Mouse (Mus musculus) lung, postnatal 14 days (tissue): ENCODE results near the gene Tjp2.
"Not testable (repeated sequence)": the region's sequence is repeated elsewhere in the genome, so short reads cannot be mapped to it uniquely, and the experiment has no call there.

Source experiments
- DNase-seq: peaks from one replicate; pipeline ENCODE4 v3.0.0; 2021

The Tjp2 gene

DNA sequence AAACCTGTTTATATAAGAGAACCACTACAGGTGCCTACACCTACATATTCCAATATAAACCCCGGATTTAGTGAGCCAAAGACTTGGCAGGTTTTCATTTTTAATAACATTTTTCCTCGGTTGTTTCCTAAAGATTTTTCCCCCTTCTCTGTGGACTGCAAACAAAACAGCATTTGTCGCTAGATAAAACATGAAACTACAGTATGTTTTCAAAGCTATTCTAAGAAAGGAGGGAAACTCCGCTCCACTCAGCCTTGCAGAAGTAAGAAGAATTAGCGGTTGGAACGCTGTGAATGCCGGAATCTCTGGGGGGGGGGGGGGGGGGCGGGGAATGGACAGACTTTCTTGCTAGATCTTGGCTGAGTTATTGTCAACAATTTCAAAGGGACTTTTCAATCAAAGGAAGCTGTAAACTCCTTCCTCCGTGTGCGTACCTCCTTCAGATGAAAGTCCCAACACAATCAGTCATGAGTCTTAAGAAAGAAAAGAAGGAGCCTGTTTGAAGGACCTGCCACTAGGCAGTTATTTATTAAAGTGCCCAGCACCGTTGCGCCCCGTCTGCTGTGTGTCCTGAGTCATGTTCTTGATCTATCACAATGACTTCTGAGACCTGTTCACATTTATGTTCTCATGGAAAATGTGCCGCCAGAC is 3.9 kb downstream of the Tjp2 start:
- no peak for DNase-seq

DNA sequence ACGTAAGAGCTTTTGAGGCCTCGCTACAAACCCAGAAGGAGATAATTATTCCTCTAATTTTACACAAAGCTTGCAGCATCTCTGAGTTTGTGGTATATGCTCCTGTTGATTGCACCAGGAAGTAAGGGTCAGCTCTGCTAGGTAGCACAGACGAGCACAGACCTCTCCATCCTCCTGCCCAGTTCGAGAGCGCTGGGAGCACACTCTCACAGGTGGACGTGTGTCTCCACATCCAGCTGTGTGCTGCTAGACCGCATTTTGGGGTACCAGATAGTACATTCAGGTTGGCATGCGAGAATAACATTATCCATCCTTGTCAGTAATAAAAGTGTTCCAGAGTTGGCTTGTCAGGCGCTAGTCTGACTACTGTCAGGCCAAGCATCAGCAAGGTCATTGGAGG is 5.8 kb downstream of the Tjp2 start:
- DNase-seq, result no peak

DNA sequence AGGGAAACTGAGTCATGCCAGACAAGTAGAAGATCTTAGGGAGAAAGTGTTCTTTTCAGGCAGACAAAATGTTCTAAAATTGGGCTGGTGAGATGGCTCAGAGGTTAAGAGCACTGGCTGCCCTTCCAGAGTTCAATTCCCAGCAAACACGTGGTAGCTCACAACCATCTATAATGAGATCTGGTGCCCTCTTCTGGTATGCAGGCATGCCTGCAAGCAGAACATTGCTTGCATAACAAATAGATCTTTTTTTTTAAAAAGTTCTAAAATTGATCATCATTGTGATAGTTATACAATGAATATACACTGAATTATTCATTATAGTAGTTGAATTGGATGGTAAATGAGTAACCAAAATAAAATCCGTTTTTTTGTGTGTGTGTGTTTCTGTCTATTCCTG is 6.5 kb downstream of the Tjp2 start:
- DNase-seq, result no peak

DNA sequence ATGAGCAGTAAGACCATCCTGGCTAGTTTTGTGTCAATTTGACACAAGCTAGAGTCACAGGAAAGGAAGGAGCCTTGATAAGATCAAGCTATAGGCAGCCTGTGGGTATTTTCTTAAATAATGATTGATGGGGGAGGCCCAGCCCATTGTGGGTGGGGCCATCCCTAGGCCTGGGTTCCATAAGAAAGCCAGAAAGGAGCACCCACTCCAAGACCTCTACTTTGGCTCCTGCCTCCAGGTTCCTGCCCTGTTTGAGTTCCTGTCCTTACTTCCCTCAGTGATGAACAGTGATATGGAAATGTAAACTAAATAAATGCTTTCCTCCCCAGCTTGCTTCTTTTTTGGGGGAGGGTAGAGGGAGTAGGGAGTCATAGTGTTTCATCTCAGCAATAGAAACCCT is 7.0 kb downstream of the Tjp2 start:
- no peak for DNase-seq

DNA sequence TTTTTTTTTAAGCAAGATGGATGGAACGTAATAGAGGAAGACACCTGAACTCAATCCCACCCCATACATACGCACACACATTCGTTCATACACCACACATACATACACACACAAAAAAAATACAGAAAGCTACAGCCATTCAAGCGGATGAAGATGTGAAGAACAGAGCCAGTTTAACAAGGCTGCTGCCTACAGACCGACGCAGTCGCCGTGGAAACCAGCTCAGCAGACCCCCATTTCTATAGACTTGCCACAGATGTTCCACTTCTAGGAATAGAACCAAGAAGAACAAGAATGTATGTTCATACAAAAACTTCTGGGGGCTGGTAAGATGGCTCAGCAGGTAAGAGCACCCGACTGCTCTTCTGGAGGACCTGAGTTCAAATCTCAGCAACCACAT is 8.1 kb downstream of the Tjp2 start:
- no peak for DNase-seq

DNA sequence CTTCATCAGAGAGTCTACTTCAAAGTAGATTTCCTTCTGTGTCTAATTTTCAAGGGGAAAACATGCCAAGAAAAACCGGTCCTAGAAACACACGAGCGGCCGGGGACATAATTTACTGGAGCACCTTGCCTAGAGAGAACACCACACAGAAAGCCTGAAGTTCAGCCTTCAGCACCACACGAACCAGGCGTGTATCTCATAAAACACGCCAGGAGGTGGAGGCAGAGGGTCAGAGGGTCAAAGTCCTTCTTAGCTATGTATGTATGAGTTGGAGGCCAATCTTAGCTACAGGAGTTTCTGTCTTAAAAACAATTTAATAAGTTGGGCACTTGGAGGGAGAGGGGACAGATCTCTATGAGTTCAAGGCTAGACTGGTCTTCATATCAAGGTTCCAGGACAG is 9.9 kb downstream of the Tjp2 start:
- no peak for DNase-seq

DNA sequence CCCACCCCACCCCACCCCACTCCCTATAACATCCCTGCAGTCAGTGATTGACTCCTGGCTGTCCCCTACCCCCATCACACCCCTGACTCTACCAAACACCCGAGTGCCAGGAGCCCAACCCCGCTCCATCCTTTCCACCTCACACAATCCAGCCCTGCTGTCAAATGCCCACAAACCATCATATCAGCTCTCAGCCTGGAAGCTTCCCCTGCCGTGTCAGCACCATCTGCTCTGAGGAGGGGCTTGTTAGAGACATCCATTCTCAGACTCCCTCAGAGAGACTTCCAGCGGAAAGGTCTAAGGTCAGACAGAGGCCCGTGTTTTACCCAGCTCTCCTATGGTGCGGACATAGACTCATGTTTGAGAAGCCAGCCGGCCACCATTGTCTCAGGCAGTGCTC is 11.5 kb downstream of the Tjp2 start:
- no peak for DNase-seq

DNA sequence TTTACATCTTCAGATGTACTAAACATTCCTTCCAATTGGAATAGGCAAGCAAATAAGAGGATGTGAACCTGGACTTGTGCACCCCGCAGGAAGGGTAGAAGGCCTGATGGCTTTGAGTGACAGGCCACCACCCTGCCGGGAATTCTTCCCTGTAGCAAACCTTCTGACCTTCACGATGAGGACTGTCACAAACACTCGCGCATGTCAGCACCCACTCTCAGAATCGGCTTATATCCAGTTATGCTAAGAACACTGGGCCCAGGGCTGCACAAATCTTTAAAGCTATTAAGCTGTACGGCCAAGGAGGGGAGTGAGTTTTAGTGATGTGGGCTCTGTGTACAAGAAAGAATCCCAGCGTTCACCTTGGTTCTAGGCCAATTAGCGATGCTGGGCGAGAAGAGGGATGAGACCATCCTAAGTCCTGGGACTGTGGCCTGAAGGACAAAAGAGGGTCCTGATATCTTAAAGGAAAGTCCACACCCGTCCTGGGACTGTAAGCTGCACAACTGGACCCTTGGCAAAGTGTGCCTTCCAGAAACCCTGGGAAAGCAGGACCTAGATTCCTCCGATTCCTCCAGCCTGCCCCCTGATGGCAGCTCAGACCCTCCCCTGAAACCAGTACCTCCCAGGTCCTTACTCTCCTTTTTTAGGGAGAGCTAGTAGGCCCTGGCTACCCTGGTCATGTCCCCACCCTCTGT is 12.1 kb downstream of the Tjp2 start:
- DNase-seq, result no peak

DNA sequence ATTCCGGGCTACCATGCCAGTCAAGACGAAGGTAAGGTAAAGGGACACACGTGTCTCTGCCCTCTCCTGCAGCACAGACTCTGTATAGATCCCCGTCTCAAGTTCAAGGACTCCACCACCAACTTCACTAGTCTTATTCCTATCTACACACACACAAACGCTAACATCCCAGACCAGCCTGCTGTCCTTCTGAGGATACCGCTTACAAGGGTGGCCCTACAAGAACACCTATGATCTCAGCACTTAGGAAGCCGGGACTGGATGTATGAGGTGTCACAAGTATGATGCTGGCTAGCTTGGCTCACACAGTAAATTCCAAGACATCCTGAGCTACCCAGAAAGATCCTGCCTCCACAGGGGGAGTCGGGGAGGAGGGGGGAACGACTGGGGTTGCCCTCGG is 13.7 kb downstream of the Tjp2 start:
- no peak for DNase-seq

DNA sequence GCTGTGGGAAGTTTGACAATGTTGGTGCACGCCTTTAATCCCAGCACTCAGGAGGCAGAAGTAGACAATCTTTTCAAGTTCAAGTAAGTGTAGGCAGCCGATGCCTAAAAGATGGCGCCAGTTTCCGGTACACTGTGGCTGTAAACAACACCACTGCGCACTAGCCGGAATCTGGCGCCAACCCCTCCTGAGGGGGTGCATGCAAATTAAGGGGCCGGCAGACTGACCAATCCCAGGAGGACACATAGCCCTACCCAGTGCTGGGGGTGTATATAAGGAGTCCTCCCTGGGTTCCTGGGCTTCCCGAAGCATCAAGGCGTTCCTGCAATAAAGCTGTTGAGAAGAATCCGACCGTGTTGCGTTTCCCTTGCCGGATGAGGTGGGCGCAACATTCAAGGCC is 15.3 kb downstream of the Tjp2 start:
- DNase-seq, result no peak

DNA sequence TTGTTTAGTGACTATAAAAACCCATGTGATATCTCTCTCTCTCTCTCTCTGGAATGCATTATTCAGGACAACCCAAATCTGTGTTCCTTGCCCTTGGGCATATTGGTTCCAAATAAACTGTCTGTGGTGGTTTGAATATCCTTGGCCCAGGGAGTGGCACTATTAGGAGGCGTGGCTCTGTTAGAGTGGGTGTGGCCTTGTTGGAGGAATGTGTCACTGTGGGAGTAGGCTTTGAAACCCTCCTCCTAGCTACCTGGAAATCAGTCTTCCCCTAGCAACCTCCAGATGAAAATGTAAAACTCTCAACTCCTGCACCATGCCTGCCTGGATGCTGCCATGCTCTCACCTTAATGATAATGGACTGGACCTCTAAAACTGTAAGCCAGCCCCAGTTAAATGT is 16.9 kb downstream of the Tjp2 start:
- DNase-seq, result no peak

DNA sequence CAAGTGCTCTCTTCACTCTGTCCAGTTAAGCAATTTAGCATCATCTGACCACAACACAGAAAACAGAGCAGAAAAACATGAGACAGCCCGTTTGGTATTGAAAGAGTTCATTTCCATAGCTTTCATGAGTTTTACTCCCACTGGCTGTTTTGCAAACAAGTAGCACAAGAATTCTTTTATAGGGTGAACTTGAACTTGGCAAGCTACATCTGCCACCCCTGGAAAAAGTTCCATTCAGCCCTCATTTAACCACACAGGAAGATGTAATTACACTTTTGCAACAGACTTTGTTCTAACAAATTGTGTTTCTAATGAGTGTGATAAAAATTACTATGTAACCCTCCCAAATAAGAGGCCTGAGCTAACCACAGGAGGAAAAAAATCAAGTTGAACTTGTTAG is 19.8 kb downstream of the Tjp2 start:
- DNase-seq, result no peak

DNA sequence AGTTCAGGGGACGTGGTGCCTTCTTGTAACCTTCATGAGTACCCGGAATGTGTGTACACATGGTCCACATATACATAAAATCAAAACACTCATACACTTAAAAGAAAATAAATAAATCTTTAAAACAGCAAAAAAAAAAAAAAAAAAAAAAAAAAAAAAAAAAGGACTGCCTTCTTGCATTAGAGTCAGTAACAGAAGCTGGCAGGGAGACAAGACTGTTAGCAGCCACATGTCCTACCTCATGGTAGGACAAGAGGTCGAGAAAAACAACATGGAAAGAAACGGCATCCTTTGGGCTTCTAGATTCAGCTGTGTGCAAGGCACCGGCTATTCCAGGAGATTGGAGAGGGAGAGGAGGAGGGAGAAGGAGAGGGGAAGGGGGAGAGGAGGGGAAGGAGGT is 23.0 kb downstream of the Tjp2 start:
- no peak for DNase-seq

DNA sequence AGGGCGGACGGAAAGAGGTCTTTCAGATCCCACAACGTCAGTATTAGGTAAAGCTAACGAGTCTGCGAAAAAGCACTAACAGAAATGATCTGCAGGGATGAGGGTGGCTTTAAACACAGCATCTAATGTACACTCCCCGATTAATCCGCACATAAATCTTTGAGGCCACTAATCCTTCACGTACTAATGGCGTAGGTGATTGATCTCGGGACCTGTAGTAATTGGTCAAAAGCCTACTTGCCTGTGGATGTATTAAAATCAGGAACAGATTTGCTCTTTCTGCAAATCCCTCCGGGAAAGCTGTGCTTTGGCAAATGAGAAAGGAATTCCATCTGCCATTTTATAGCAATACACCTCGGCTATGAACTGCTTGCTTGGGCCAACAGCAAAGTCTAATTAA is 24.3 kb downstream of the Tjp2 start:
- DNase-seq, result no peak

DNA sequence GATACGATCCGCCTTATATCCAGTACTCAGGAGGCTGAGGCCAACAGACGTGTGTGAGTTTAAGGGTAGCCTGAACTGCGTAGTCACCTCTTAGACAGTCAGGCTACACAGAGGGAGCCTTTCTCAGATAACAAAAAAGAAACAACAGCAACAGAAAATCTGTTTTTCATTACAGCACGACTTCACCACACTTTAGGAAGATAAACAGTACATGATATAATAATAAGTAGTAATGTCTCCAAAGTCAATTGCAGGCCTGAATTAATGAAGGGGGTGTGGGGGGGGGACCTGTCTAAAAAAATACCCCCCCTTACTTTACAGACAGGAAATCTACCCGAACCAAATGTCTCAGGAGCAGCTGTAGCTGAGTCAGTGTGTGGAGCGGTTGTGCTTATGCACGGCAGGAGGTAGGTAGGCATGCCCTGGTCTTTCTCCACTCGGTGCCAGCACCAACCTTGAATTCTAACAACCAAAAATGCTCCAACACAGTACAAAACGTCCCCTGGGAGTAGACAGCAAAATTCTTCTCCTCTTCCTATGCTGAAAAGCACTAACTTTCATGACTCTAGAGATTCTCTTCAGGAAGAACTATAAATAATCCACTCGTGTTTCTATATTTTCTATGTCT is 26.0 kb downstream of the Tjp2 start:
- no peak for DNase-seq

DNA sequence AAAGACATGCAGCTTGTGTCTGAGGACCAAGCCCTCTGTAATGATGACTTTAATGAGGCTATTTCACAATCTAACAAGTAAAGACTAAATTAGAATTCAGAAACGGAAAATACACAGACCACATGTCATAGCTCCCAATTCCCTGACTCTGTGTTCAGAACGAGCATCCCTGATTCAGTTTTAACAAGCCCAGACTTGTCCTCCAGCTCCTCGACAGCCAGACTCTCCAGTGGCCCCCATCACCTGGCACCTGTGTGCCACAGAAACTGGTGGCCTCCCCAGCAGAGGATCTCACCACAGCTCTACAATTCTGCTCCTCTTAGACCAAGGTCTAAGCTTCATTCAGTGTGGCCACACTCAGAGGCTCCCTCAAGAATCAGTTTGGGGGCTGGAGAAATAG is 27.5 kb downstream of the Tjp2 start:
- DNase-seq, result no peak

DNA sequence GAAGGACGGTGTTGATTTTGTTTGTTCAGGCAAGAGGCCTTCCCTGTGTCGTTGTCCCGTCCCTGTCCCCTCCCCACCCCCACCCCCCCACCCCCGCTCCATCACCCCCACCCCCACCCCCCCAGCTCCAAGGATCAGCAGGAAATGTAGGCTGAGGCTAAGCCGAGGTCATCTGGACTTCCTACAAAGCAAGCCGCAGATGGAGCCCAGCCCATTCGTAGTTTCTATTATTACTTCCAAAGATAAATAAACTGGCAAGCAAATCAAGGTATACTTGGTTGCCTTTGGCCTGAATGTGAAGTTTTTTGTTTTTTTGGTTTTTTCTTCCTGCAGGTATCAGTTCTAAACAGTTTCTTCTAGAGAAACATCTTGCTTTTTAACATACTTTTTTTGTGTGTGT is 29.6 kb downstream of the Tjp2 start:
- no peak for DNase-seq

DNA sequence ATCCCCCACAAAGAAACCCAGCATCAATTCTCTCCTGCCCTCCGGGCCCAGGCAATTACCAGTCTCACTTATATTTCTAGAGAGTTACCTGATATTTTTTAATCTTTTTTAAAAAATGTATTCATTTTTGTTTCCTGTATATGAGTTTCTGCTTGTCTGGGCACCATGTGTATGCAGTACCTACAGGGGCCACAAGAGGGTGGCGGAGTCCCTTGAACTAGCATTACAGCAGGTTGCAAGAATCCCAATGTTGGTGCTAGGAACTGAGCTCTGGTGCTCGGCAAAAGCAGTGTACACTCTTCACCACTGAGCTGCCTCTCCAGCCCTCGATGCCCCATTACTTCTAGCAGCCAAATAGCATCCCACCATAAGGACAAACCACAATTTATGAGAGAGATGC is 30.6 kb downstream of the Tjp2 start:
- no peak for DNase-seq

DNA sequence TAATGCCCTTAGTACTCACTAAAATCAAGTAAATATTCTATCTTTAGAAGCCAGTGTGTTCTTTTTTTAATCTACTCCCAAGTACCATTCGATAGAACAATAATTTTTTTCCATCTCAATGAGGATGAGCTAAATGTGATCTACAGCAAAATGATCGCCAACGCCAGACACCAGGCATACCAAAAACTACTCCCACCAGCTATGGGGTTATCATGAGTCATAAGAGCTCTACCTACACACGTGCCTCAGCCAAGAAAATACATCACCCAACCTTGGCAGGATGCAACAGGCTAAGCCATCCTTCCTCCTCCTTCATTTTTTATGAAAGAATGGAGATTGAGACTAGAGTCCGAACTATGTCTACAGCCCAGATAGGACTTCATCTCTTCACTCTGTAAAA is 31.9 kb downstream of the Tjp2 start:
- DNase-seq, result no peak

DNA sequence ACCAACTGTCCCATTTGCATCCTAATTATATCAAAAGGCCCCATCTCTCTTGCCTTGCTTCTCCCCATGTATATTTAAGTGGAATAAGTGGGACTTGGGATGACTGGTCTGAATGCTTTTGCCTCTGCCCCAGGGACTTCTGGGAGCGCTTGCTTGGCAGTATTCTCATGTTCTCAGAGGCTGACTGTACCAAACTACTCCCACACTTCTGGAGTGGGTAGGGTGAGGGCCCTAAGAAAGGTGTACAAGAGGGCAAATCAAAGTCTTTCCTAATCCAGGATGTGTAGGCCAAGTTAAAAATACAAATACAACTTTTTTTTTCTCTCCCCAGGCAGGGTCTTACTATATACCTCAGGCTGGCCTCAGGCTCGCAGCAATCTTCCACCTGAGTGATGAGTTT is 37.0 kb downstream of the Tjp2 start:
- no peak for DNase-seq

DNA sequence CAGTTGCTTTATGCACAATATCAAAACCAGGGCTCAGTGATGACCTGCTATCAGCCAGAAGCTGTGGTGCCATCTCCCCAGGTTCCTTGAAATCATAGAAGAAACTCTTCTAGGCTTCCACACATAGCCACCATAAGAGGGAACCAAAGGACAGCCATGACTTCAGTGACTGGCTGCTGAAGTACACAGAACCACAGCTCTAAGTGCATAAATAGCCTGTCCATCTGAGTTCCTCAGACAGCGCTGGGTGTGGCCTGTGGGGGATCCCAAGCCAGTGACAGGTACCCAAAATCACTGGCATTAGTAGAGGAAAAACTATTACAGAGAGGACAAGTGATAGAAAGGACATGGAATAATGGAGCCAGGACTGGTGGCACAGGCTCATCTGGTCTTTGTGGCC is 37.5 kb downstream of the Tjp2 start:
- DNase-seq, result not testable (repeated sequence)

DNA sequence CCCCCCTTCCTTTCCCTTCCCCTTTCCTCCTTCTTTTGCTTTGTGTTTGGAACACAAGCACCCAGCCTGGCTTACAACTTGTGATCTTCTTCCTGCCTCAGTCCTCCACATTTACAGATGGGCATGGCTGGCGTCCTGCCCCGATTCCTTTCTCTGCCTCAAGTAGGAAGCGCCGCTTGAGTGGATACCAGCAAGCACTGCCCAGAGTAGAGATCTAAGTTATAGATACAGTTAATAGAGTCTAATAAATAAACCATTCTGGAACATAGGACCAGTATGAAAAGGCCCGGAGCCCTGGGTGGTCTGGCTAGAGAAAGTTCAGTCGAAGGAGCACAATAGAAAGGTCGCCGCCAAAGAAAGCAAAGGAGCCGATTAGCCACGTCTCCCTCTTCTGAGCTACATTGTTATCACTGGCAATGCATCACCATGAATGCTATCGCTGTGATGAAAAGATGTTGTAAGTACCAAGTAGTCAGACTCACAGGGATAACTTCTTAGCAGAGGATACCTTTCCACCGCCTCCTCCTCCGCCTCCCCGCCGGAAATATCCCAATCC is 41.1 kb downstream of the Tjp2 start:
- DNase-seq, result no peak

DNA sequence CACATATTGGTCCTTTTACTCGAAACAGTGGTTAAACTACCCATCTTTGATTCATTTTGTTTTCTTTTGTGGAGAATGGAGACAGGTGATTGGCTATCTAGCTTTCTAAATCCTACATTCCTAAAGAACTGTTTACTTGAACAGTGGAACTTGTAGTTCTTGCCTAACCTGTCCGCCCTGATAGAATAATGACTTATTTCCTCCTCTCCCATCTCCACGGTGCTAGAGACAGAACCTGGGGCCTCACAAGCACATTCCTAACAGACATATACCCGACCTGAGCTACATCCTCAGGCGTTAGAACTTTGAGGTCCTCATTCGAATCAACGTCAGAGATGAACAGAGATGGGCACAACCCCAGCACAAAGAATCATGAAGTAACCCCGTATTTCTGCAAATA is 44.4 kb downstream of the Tjp2 start:
- no peak for DNase-seq

DNA sequence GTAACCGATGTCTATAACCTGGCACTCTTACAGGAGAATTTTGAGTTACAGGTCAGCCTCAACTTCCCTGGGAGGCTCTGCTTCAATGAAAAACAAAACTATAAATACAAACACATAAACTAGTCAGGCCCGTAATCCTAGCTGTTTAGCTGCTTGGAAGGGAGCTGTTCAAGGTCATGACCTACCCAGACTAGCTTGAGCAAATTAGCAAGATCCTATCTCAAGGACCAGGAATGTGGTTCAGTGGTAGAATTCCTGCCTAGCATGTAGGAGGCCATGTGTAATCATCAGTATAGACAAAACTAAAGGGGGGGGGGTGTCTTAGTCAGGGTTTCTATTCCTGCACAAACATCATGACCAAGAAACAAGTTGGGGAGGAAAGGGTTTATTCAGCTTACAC is 46.7 kb downstream of the Tjp2 start:
- DNase-seq, result no peak

DNA sequence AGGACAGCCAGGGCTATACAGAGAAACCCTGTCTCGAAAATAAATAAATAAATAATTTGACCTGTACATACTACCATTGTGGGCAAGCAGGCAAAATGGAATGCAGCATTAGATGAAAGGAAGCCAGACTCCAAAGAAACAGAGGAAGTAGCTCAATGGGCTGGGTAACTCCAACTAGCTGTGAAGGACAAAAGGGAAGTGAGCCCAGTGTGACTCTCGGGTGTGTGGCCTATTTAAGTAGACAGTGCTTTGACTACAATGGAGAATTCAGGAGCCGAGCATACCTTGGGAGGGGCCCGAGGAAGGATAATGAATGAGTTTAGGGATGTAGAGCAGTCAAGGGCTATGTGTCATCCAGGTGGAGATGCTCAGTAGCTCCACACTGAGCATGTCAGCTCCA is 48.1 kb downstream of the Tjp2 start:
- DNase-seq, result no peak
